Mouse (Mus musculus) liver, adult 2 months (tissue): ENCODE data around the gene Tbc1d10c. TPM values are rescaled to one million over a fixed set of nuclear protein-coding genes. Genes with fewer than 3 reads are reported as not detected.

ENCODE experiments used
- DNase-seq: peaks from one replicate; pipeline ENCODE4 v3.0.0-alpha.2; 2011; ENCODE audit warnings: low read depth, low spot score; ENCODE audit errors: extremely low read depth
- H3K27ac ChIP-seq: fragments of 200-500 bp; replicated peaks from 2 replicates; pipeline ENCODE4 v1.5.1; 2012; ENCODE audit warnings: low read depth, mild to moderate bottlenecking, control low read depth, inconsistent platforms, low read length; ENCODE audit not compliant: insufficient read depth
- H3K27me3 ChIP-seq: fragments of 200-500 bp; 2 replicates; pipeline ENCODE4 v1.6.1; 2012; ENCODE audit warnings: mild to moderate bottlenecking, moderate library complexity, low read length, inconsistent platforms; ENCODE audit not compliant: control insufficient read depth, insufficient read depth
- H3K36me3 ChIP-seq: fragments of 200-500 bp; 2 replicates; pipeline ENCODE4 v1.6.1; 2012; ENCODE audit warnings: low read length, inconsistent platforms; ENCODE audit not compliant: control insufficient read depth, insufficient read depth
- H3K4me1 ChIP-seq: fragments of 200-500 bp; 2 replicates; pipeline ENCODE4 v1.6.1; 2011; ENCODE audit warnings: low read length; ENCODE audit not compliant: control insufficient read depth, insufficient read depth
- H3K4me3 ChIP-seq: fragments of 200-500 bp; 2 replicates; pipeline ENCODE4 v1.5.1; 2011; ENCODE audit warnings: low read depth, mild to moderate bottlenecking, control low read depth, low read length, moderate library complexity; ENCODE audit not compliant: insufficient read depth
- H3K79me2 ChIP-seq: fragments of 200-500 bp; 2 replicates; pipeline ENCODE4 v1.6.1; 2012; ENCODE audit warnings: inconsistent platforms, mild to moderate bottlenecking, low read length, moderate library complexity; ENCODE audit not compliant: control insufficient read depth, insufficient read depth
- H3K9ac ChIP-seq: fragments of 200-500 bp; 2 replicates; pipeline ENCODE4 v1.6.1; 2012; ENCODE audit warnings: low read depth, mild to moderate bottlenecking, control low read depth, inconsistent platforms, low read length
- CTCF ChIP-seq: fragments of 200-500 bp; IDR thresholded peaks from 2 replicates; pipeline ENCODE4 v1.5.1; 2011; ENCODE audit warnings: low read depth, low read length, control low read depth
- POLR2A ChIP-seq: fragments of 200-500 bp; IDR thresholded peaks from 2 replicates; pipeline ENCODE4 v1.6.1; 2011; ENCODE audit warnings: low read length, control low read depth; ENCODE audit not compliant: insufficient read depth; ENCODE audit errors: extremely low read depth
- WGBS: fragments of 180-500 bp; shearing (Covaris S2); methylation state at CpG from one replicate; pipeline ENCODE4 v1.1.7; 2018; 5-methylcytosine and 5-hydroxymethylcytosine counted together
- polyA plus RNA-seq: library from polyadenylated mRNA; depleted of rRNA; stranded (reverse); fragments of >200 nt; gene quantifications from 2 replicates; pipeline ENCODE4 v1.2.3, GENCODE M21; 2012; rRNA removed
- total RNA-seq: library from RNA; depleted of rRNA; stranded (reverse); fragments of >200 nt; gene quantifications from 2 replicates; pipeline ENCODE4 v1.2.3, GENCODE M21; 2014; rRNA removed

Tbc1d10c gene
- total and polyA plus RNA-seq, 2 experiments: 0.46 to 2.2 TPM

GRCm38 (mm10) chr19:4134354-4134753 is 56.7 kb downstream of the Tbc1d10c start:
- WGBS: 28% methylated on average over 4 of the region's 4 CpGs
- Histone ChIP-seq H3K79me2 (no peaks in the 10 kb centered on the region), H3K36me3 (no peaks in the 10 kb centered on the region; the same call in 1 of the 2 replicates), H3K9ac (no peak overlapping the region), H3K27me3 (no peaks in the 10 kb centered on the region), H3K4me3 (no peak overlapping the region), H3K27ac (peak overlapping the region; percentile 79), H3K4me1 (peaks cover 9% of the 10 kb centered on the region)
- DNase-seq: peak; percentile 60
- no peak for TF ChIP-seq CTCF
- TF ChIP-seq POLR2A: no peak

Other genes with a start within 250 kb of the Tbc1d10c start
Only the 30 nearest of the 31 such genes appear.
- gene Aldh3b3, start 232.6 kb downstream of the Tbc1d10c start, total RNA-seq: 0.74 and 1.7 TPM in 2 replicates
- 6.4 and 7.7 TPM in 2 replicates for gene Aldh3b3, start 232.6 kb downstream of the Tbc1d10c start, polyA plus RNA-seq
- not detected in 2 replicates for gene Aldh3b2, start 219.0 kb downstream of the Tbc1d10c start, total RNA-seq
- 0.16 and 0.48 TPM in 2 replicates for gene Aldh3b2, start 219.0 kb downstream of the Tbc1d10c start, polyA plus RNA-seq
- gene Acy3, start 204.7 kb downstream of the Tbc1d10c start, total RNA-seq: 44.3 and 49.8 TPM in 2 replicates
- 232 and 326 TPM in 2 replicates for gene Acy3, start 204.7 kb downstream of the Tbc1d10c start, polyA plus RNA-seq
- not detected in 2 replicates for gene Tbx10, start 198.5 kb downstream of the Tbc1d10c start, total RNA-seq
- not detected in 2 replicates for gene Tbx10, start 198.5 kb downstream of the Tbc1d10c start, polyA plus RNA-seq
- 30.1 and 36.0 TPM in 2 replicates for gene Nudt8, start 190.7 kb downstream of the Tbc1d10c start, total RNA-seq
- 13.4 and 18.5 TPM in 2 replicates for gene Nudt8, start 190.7 kb downstream of the Tbc1d10c start, polyA plus RNA-seq
- 0.54 and 0.92 TPM in 2 replicates for gene Gm49405, start 190.7 kb downstream of the Tbc1d10c start, total RNA-seq
- gene Gm49405, start 190.7 kb downstream of the Tbc1d10c start, polyA plus RNA-seq: 0.72 and 1.1 TPM in 2 replicates
- gene Doc2g, start 188.0 kb downstream of the Tbc1d10c start, total RNA-seq: 0.74 and 0.87 TPM in 2 replicates
- gene Doc2g, start 188.0 kb downstream of the Tbc1d10c start, polyA plus RNA-seq: 2.3 and 4.9 TPM in 2 replicates
- gene Ndufv1, start 178.5 kb downstream of the Tbc1d10c start, total RNA-seq: 189 and 197 TPM in 2 replicates
- gene Ndufv1, start 178.5 kb downstream of the Tbc1d10c start, polyA plus RNA-seq: 239 and 251 TPM in 2 replicates
- gene Gstp1, start 153.3 kb downstream of the Tbc1d10c start, total RNA-seq: 456 and 810 TPM in 2 replicates
- gene Gstp1, start 153.3 kb downstream of the Tbc1d10c start, polyA plus RNA-seq: 965 and 1,374 TPM in 2 replicates
- 4.1 and 7.9 TPM in 2 replicates for gene Gstp2, start 145.3 kb downstream of the Tbc1d10c start, total RNA-seq
- 4.4 and 9.2 TPM in 2 replicates for gene Gstp2, start 145.3 kb downstream of the Tbc1d10c start, polyA plus RNA-seq
- gene Gstp3, start 131.7 kb downstream of the Tbc1d10c start, total RNA-seq: 21.5 and 28.1 TPM in 2 replicates
- gene Gstp3, start 131.7 kb downstream of the Tbc1d10c start, polyA plus RNA-seq: 54.3 and 66.1 TPM in 2 replicates
- 0.13 and 0.37 TPM in 2 replicates for gene Cabp2, start 109.7 kb downstream of the Tbc1d10c start, total RNA-seq
- gene Cabp2, start 109.7 kb downstream of the Tbc1d10c start, polyA plus RNA-seq: 0.27 and 0.70 TPM in 2 replicates
- gene Cdk2ap2, start 94.1 kb downstream of the Tbc1d10c start, total RNA-seq: 33.9 and 44.0 TPM in 2 replicates
- gene Cdk2ap2, start 94.1 kb downstream of the Tbc1d10c start, polyA plus RNA-seq: 185 and 198 TPM in 2 replicates
- gene Pitpnm1, start 91.3 kb downstream of the Tbc1d10c start, total RNA-seq: 1.7 and 4.9 TPM in 2 replicates
- gene Pitpnm1, start 91.3 kb downstream of the Tbc1d10c start, polyA plus RNA-seq: 8.1 and 14.2 TPM in 2 replicates
- gene Aip, start 65.4 kb downstream of the Tbc1d10c start, total RNA-seq: 16.5 and 20.1 TPM in 2 replicates
- gene Aip, start 65.4 kb downstream of the Tbc1d10c start, polyA plus RNA-seq: 30.0 and 33.5 TPM in 2 replicates
- not detected in 2 replicates for gene Gpr152, start 51.5 kb downstream of the Tbc1d10c start, total RNA-seq
- 0.02 TPM in 2 replicates for gene Gpr152, start 51.5 kb downstream of the Tbc1d10c start, polyA plus RNA-seq
- gene Cabp4, start 47.3 kb downstream of the Tbc1d10c start, total RNA-seq: 0.37 TPM in 1 of 2 replicates, not detected in the other
- gene Cabp4, start 47.3 kb downstream of the Tbc1d10c start, polyA plus RNA-seq: not detected in 2 replicates
- 66.1 and 72.6 TPM in 2 replicates for gene Coro1b, start 42.7 kb downstream of the Tbc1d10c start, total RNA-seq
- gene Coro1b, start 42.7 kb downstream of the Tbc1d10c start, polyA plus RNA-seq: 109 and 114 TPM in 2 replicates
- gene Ptprcap, start 37.7 kb downstream of the Tbc1d10c start, total RNA-seq: 1.7 and 4.1 TPM in 2 replicates
- gene Ptprcap, start 37.7 kb downstream of the Tbc1d10c start, polyA plus RNA-seq: 6.9 and 8.2 TPM in 2 replicates
- 7.2 and 7.4 TPM in 2 replicates for gene Rps6kb2, start 27.9 kb downstream of the Tbc1d10c start, total RNA-seq
- gene Rps6kb2, start 27.9 kb downstream of the Tbc1d10c start, polyA plus RNA-seq: 28.3 and 31.6 TPM in 2 replicates
- 0.40 and 0.65 TPM in 2 replicates for gene Carns1, start 15.8 kb downstream of the Tbc1d10c start, total RNA-seq
- gene Carns1, start 15.8 kb downstream of the Tbc1d10c start, polyA plus RNA-seq: 1.8 and 1.9 TPM in 2 replicates
- 170 TPM in 2 replicates for gene Ppp1ca, start 781 bp upstream of the Tbc1d10c start, total RNA-seq
- 399 and 571 TPM in 2 replicates for gene Ppp1ca, start 781 bp upstream of the Tbc1d10c start, polyA plus RNA-seq
- 0.74 and 1.3 TPM in 2 replicates for gene Rad9a, start 10.4 kb upstream of the Tbc1d10c start, total RNA-seq
- gene Rad9a, start 10.4 kb upstream of the Tbc1d10c start, polyA plus RNA-seq: 7.0 and 7.5 TPM in 2 replicates
- gene Clcf1, start 23.0 kb upstream of the Tbc1d10c start, total RNA-seq: 0.27 and 0.28 TPM in 2 replicates
- 0.87 and 3.8 TPM in 2 replicates for gene Clcf1, start 23.0 kb upstream of the Tbc1d10c start, polyA plus RNA-seq
- gene AC109138.7, start 23.1 kb upstream of the Tbc1d10c start, total RNA-seq: not detected in 2 replicates
- gene AC109138.7, start 23.1 kb upstream of the Tbc1d10c start, polyA plus RNA-seq: not detected in 2 replicates
- 27.2 and 27.3 TPM in 2 replicates for gene Pold4, start 40.6 kb upstream of the Tbc1d10c start, total RNA-seq
- 60.4 and 63.8 TPM in 2 replicates for gene Pold4, start 40.6 kb upstream of the Tbc1d10c start, polyA plus RNA-seq
- 11.5 and 12.1 TPM in 2 replicates for gene Ssh3, start 77.9 kb upstream of the Tbc1d10c start, total RNA-seq
- gene Ssh3, start 77.9 kb upstream of the Tbc1d10c start, polyA plus RNA-seq: 15.3 and 29.2 TPM in 2 replicates
- 0.40 and 0.46 TPM in 2 replicates for gene Ankrd13d, start 91.9 kb upstream of the Tbc1d10c start, total RNA-seq
- gene Ankrd13d, start 91.9 kb upstream of the Tbc1d10c start, polyA plus RNA-seq: 0.27 and 0.60 TPM in 2 replicates
- 11.3 and 16.4 TPM in 2 replicates for gene Grk2, start 114.9 kb upstream of the Tbc1d10c start, total RNA-seq
- 23.4 and 30.3 TPM in 2 replicates for gene Grk2, start 114.9 kb upstream of the Tbc1d10c start, polyA plus RNA-seq
- gene Kdm2a, start 207.0 kb upstream of the Tbc1d10c start, total RNA-seq: 29.6 and 32.7 TPM in 2 replicates
- 39.5 and 52.6 TPM in 2 replicates for gene Kdm2a, start 207.0 kb upstream of the Tbc1d10c start, polyA plus RNA-seq